Mouse (Mus musculus) lung, embryonic 16.5 days (tissue): ENCODE measurements around the gene B2m. TPM values are rescaled to one million over a fixed set of nuclear protein-coding genes. Genes with fewer than 3 reads are reported as not detected.

Source experiments
- ATAC-seq: fragments of 200-750 bp; cut with Nextera tagmentation; 2 replicates; pipeline ENCODE4 v1.8.0; 2017; ENCODE audit warnings: low read depth, mild to moderate bottlenecking, moderate library complexity
- H3K27ac ChIP-seq: fragments of 300-500 bp; sonication (generic); 2 replicates; pipeline ENCODE4 v1.5.1; 2014; ENCODE audit warnings: mild to moderate bottlenecking, control low read depth, low read length
- H3K27me3 ChIP-seq: fragments of 300-500 bp; sonication (generic); 2 replicates; pipeline ENCODE4 v1.6.1; 2014; ENCODE audit warnings: low read depth, low read length, mixed read lengths; ENCODE audit not compliant: control insufficient read depth, insufficient read depth
- H3K36me3 ChIP-seq: fragments of 300-500 bp; sonication (generic); 2 replicates; pipeline ENCODE4 v1.6.1; 2014; ENCODE audit warnings: low read length; ENCODE audit not compliant: control insufficient read depth, insufficient read depth
- H3K4me1 ChIP-seq: fragments of 300-500 bp; sonication (generic); replicated peaks from 2 replicates; pipeline ENCODE4 v1.6.1; 2014; ENCODE audit warnings: low read length, mixed read lengths; ENCODE audit not compliant: control insufficient read depth, insufficient read depth
- H3K4me2 ChIP-seq: fragments of 300-500 bp; sonication (generic); 2 replicates; pipeline ENCODE4 v1.6.1; 2014; ENCODE audit warnings: low read depth, low read length, control low read depth
- H3K4me3 ChIP-seq: fragments of 300-500 bp; sonication (generic); 2 replicates; pipeline ENCODE4 v1.5.1; 2014; ENCODE audit warnings: mild to moderate bottlenecking, low read length, control low read depth
- H3K9ac ChIP-seq: fragments of 300-500 bp; sonication (generic); 2 replicates; pipeline ENCODE4 v1.6.1; 2014; ENCODE audit warnings: low read length, control low read depth
- H3K9me3 ChIP-seq: fragments of 300-500 bp; sonication (generic); 2 replicates; pipeline ENCODE4 v1.6.1; 2016; ENCODE audit warnings: low read length; ENCODE audit not compliant: control insufficient read depth
- WGBS: fragments of 180-500 bp; shearing (Covaris S2); extraction: QIAGEN DNeasy Blood & Tissue Kit; methylation state at CpG from one replicate; pipeline ENCODE4 v1.1.7; 2014; 5-methylcytosine and 5-hydroxymethylcytosine counted together
- polyA plus RNA-seq: library from polyadenylated mRNA; unstranded; fragments of >200 nt; fragmentation: Nextera tagmentation; extraction: Ambion mirVana; gene quantifications from 2 replicates; pipeline ENCODE4 v1.2.1, GENCODE M21; 2015

B2m gene
- polyA plus RNA-seq, 1 experiment from 2014 or later: 408 TPM

- no peak overlapping the region for H3K4me2 ChIP-seq
- no peaks in the 10 kb centered on the region for H3K9me3 ChIP-seq
- no peaks in the 10 kb centered on the region for H3K4me1 ChIP-seq
- H3K9ac ChIP-seq: no peak overlapping the region
- no peak overlapping the region for H3K27ac ChIP-seq
- H3K4me3 ChIP-seq: no peak overlapping the region
- no peak for ATAC-seq
- no peaks in the 10 kb centered on the region for H3K36me3 ChIP-seq
- WGBS: 70% methylated on average over 6 of the region's 6 CpGs
- no peaks in the 10 kb centered on the region for H3K27me3 ChIP-seq
Observed at GRCm38 (mm10) chr2:122171292-122171691, 23.8 kb downstream of the B2m start.

GRCm38 (mm10) chr2:122172188-122172587, 24.7 kb downstream of the B2m start:
- WGBS: 90% methylated on average over 2 of the region's 2 CpGs
- peak; percentile 51; the same call in 1 of the 2 replicates for ATAC-seq

DNA sequence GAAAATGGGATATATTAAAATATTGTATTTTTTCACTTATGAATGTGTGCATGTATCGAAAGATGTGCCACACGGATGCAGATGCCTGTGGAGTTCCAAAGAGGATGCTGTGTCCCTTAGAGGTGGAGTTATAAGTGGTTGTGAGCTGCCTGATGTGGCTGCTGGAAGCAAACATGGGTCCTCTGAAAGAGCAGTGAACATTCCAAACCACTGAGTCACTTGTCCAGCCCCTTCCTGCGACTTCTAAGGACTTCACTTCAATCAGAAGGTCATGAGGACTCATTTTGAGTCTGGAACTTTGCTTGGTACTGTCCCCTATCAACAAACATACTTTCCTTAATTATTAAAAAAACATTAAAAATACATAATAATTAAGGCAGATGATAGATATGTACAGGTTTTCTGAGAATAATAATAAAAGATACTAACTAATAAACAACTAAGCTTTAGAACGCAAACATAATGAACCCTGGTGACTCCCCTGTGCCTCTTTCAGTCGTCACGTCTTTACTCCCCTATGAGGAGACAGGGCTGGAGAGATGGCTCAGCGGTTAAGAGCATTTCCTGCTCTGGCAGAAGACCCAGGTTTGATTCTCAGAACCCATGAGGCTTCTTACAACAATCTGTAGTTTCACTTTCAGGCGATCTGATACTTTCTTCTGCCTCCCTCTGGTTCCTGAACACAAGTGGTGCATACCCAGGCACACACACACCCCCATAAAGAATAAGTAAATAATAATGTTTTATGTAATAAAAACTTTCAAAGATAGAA, 32.8 kb downstream of the B2m start:
- Histone ChIP-seq H3K4me2 (no peak overlapping the region), H3K9ac (no peak overlapping the region), H3K36me3 (no peaks in the 10 kb centered on the region), H3K4me1 (no peaks in the 10 kb centered on the region), H3K9me3 (no peaks in the 10 kb centered on the region), H3K27ac (no peak overlapping the region), H3K4me3 (no peak overlapping the region), H3K27me3 (no peaks in the 10 kb centered on the region)
- 61% methylated on average over 8 of the region's 8 CpGs for WGBS
- no peak for ATAC-seq

More at GRCm38 (mm10) chr2:122172188-122172587, 24.7 kb downstream of the B2m start:
- Histone ChIP-seq H3K4me3 (no peak overlapping the region), H3K9ac (no peak overlapping the region), H3K9me3 (no peaks in the 10 kb centered on the region), H3K36me3 (no peaks in the 10 kb centered on the region), H3K27ac (no peak overlapping the region), H3K27me3 (no peaks in the 10 kb centered on the region), H3K4me2 (no peak overlapping the region), H3K4me1 (no peaks in the 10 kb centered on the region)

DNA sequence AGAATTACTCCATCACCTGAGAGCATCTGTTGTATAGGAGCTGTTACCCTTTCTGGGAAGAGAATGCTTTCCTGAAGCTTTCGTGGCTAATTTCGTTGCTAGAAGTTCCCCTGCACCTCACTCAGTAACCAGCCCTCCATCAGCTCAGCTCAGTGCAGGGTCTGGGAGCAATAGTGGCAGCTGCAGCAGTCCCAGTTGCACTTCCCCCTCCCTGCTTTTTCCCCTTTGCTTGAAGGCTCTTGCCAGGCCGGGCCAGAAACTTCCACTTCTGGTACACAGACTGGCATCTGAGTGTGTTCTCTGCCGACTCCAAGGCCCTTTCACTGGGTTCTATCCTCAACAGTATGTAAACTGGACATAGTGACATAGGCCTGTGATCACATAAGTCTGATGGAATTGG, 37.6 kb downstream of the B2m start:
- H3K4me3 ChIP-seq: no peak overlapping the region
- H3K9me3 ChIP-seq: no peaks in the 10 kb centered on the region
- H3K36me3 ChIP-seq: no peaks in the 10 kb centered on the region
- no peak overlapping the region for H3K9ac ChIP-seq
- no peak for ATAC-seq
- 69% methylated on average over 4 of the region's 4 CpGs for WGBS
- H3K27me3 ChIP-seq: no peaks in the 10 kb centered on the region
- no peak overlapping the region for H3K4me2 ChIP-seq
- no peak overlapping the region for H3K27ac ChIP-seq
- no peaks in the 10 kb centered on the region for H3K4me1 ChIP-seq

GRCm38 (mm10) chr2:122186106-122186505, 38.6 kb downstream of the B2m start, which contains the start of the genes Patl2 and Terb2:
Gene Patl2 (minus strand): TSS chr2:122186189.
Gene Terb2 (plus strand): TSS chr2:122186272.
- Histone ChIP-seq H3K9ac (no peak within 1 kb of the TSS), H3K27ac (no peak within 1 kb of the TSS), H3K9me3 (no peaks in the 10 kb centered on the region), H3K27me3 (no peaks in the 10 kb centered on the region), H3K36me3 (no peaks in the 10 kb centered on the region), H3K4me3 (no peak within 1 kb of the TSS), H3K4me2 (no peak within 1 kb of the TSS), H3K4me1 (no peaks in the 10 kb centered on the region)
- ATAC-seq: no peak
- 71% methylated on average over 17 of the region's 17 CpGs for WGBS

GRCm38 (mm10) chr2:122186751-122187150, 39.3 kb downstream of the B2m start:
- WGBS: 95% methylated on average over 3 of the region's 3 CpGs
- Histone ChIP-seq H3K27me3 (no peaks in the 10 kb centered on the region), H3K4me2 (no peak overlapping the region), H3K4me1 (no peaks in the 10 kb centered on the region), H3K9ac (no peak overlapping the region), H3K27ac (no peak overlapping the region), H3K4me3 (no peak overlapping the region), H3K36me3 (no peaks in the 10 kb centered on the region), H3K9me3 (no peaks in the 10 kb centered on the region)
- no peak for ATAC-seq

DNA sequence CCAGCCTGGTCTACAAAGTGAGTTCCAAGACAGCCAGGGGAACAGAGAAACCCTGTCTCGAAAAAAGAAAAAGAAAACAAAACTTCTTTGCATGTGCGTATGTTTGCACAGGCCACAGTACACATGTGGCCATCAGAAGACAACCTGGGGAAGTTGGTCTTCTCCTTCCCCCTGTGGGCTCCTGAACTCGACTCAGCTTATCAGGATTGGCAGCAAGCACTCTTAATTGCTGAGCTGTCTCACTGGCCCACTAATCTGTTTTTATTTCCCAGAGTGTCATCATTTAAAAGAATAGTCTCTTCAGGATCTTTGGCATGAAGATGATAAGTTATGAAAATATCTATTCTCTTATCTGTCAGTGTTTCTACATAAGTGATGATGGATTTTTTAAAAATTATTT, 44.4 kb downstream of the B2m start:
- WGBS: 65% methylated on average over 3 of the region's 3 CpGs
- Histone ChIP-seq H3K9ac (no peak overlapping the region), H3K4me1 (no peaks in the 10 kb centered on the region), H3K27me3 (no peaks in the 10 kb centered on the region), H3K4me3 (no peak overlapping the region), H3K9me3 (no peaks in the 10 kb centered on the region), H3K27ac (no peak overlapping the region), H3K4me2 (no peak overlapping the region), H3K36me3 (no peaks in the 10 kb centered on the region)
- ATAC-seq: no peak

DNA sequence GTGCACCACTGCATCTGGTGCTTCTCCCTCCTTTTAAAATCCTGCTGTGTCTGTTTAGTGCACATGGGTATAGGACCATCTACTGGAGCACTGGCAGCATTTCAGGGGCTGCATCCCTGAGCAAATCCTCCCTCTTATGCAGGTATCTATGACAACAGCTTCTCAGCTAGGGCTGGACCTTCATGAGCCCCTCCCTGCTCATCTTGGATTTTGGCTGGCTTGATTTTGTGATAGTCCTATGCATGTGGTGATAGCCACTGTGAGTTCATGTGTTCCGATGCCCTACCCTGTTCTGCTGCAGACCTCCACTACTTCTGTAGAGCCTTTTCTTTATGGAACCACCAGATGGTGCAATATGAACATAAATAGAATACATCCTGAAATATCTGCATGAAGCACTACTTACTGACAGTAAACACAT, 47.0 kb downstream of the B2m start:
- Histone ChIP-seq H3K4me3 (no peak overlapping the region), H3K4me2 (no peak overlapping the region), H3K27me3 (no peaks in the 10 kb centered on the region), H3K36me3 (no peaks in the 10 kb centered on the region), H3K9ac (no peak overlapping the region), H3K9me3 (no peaks in the 10 kb centered on the region), H3K27ac (no peak overlapping the region), H3K4me1 (no peaks in the 10 kb centered on the region)
- ATAC-seq: no peak
- 60% methylated on average over 1 of the region's 1 CpGs for WGBS

DNA sequence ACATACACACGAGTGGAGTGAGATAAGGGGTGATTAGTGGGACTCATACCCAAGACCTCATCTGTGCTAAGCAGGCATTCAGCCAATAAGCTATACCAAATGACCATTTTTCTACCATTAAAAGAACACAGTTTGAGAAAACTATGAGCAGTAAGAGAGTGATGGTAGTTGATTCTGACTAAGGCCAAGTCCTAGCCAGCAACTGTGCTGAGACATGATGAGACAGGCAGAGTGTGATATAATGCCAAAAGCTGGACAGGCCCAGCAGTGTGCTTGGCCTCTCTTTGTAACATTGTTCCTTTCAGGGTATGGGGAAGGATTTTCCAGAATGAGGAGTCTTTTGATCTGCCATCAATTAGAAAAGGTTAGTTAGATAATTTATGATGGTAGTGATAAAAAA, 54.0 kb downstream of the B2m start:
- Histone ChIP-seq H3K4me3 (no peak overlapping the region), H3K9me3 (no peaks in the 10 kb centered on the region), H3K27me3 (no peaks in the 10 kb centered on the region), H3K4me1 (no peaks in the 10 kb centered on the region), H3K4me2 (no peak overlapping the region), H3K9ac (no peak overlapping the region), H3K36me3 (no peaks in the 10 kb centered on the region), H3K27ac (no peak overlapping the region)
- peak; percentile 54 for ATAC-seq
- 39% methylated on average over 1 of the region's 1 CpGs for WGBS
